Mouse (Mus musculus): ENCODE data around the gene Nat8f2. TPM values are rescaled to one million over a fixed set of nuclear protein-coding genes. Genes with fewer than 3 reads are reported as not detected.
"Not testable (repeated sequence)": the region's sequence is repeated elsewhere in the genome, so short reads cannot be mapped to it uniquely, and the experiment has no call there.

Nat8f2 gene
- polyA plus RNA-seq, 1 experiment from 2014 or later = not detected

- 51% methylated on average over 7 of the region's 8 CpGs for WGBS (ENCODE audit: insufficient replicate concordance)
- not testable (repeated sequence) for H3K4me2 ChIP-seq; H3K36me3 ChIP-seq; H3K27me3 ChIP-seq; H3K27ac ChIP-seq; H3K9ac ChIP-seq; DNase-seq; H3K9me3 ChIP-seq (replicated peaks); H3K4me3 ChIP-seq (replicated peaks); ATAC-seq (ENCODE audit: low read depth); H3K4me1 ChIP-seq (replicated peaks)
These were observed 29.9 kb upstream of the Nat8f2 start for GRCm38 (mm10) chr6:85898596-85899475.

- H3K9me3 ChIP-seq (replicated peaks); H3K36me3 ChIP-seq; H3K4me1 ChIP-seq (replicated peaks); ATAC-seq (ENCODE audit: low read depth); DNase-seq; H3K4me2 ChIP-seq; H3K9ac ChIP-seq; H3K27ac ChIP-seq; H3K27me3 ChIP-seq; H3K4me3 ChIP-seq (replicated peaks): not testable (repeated sequence)
- WGBS (ENCODE audit: insufficient replicate concordance) = 57% methylated on average over 25 of the region's 25 CpGs
These were observed 26.2 kb upstream of the Nat8f2 start for GRCm38 (mm10) chr6:85895061-85895648.

- 73% methylated on average over 2 of the region's 2 CpGs for WGBS (ENCODE audit: insufficient replicate concordance)
- H3K27ac ChIP-seq = no peak overlapping the region
- H3K27me3 ChIP-seq = no peaks in the 10 kb centered on the region
- no peak overlapping the region for H3K4me3 ChIP-seq (replicated peaks)
- H3K9ac ChIP-seq = no peak overlapping the region
- H3K4me1 ChIP-seq (replicated peaks) = no peaks in the 10 kb centered on the region
- DNase-seq (no peak), ATAC-seq (ENCODE audit: low read depth) (no peak)
- H3K4me2 ChIP-seq = no peak overlapping the region
- H3K9me3 ChIP-seq (replicated peaks) = peaks cover 8% of the 10 kb centered on the region; the same call in 1 of the 2 replicates
- no peaks in the 10 kb centered on the region for H3K36me3 ChIP-seq
These were observed 20.0 kb upstream of the Nat8f2 start for GRCm38 (mm10) chr6:85888961-85889360.

DNA sequence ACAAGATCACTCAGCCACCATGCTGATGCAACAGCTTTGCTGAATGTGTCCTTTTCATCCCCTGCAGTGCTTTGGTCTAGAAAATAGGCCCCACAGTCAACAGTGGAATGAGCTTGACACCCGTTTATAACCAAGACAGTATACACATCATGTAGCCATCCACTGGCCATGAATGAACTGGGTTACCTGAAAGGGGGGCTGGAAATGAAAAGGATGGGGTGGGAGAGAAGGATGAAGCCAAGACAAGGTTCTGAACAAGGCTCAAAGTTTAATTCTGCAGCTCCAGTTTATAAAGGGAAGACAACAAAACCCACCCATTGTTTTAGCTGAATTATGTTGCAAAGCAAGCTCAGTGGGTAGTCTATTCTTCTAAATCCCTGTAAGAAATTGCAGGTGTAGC, 15.4 kb upstream of the Nat8f2 start:
- Histone ChIP-seq H3K9ac (no peak overlapping the region), H3K36me3 (no peaks in the 10 kb centered on the region), H3K4me3 (replicated peaks) (no peak overlapping the region), H3K27ac (no peak overlapping the region), H3K9me3 (replicated peaks) (peaks cover 17% of the 10 kb centered on the region), H3K4me1 (replicated peaks) (no peaks in the 10 kb centered on the region), H3K27me3 (no peaks in the 10 kb centered on the region), H3K4me2 (no peak overlapping the region)
- no peak for ATAC-seq (ENCODE audit: low read depth)
- 50% methylated on average over 1 of the region's 1 CpGs for WGBS (ENCODE audit: insufficient replicate concordance)
- DNase-seq = no peak

GRCm38 (mm10) chr6:85883246-85883645, 14.3 kb upstream of the Nat8f2 start:
- H3K36me3 ChIP-seq, H3K9ac ChIP-seq: not testable (repeated sequence)

GRCm38 (mm10) chr6:85867726-85868690, 950 bp downstream of the Nat8f2 start:
- no peak for DNase-seq

More at GRCm38 (mm10) chr6:85883246-85883645, 14.3 kb upstream of the Nat8f2 start:
- ATAC-seq (ENCODE audit: low read depth); H3K27me3 ChIP-seq; H3K4me1 ChIP-seq (replicated peaks); H3K4me3 ChIP-seq (replicated peaks); H3K27ac ChIP-seq; H3K4me2 ChIP-seq; DNase-seq: not testable (repeated sequence)
- H3K9me3 ChIP-seq (replicated peaks) = peaks cover 17% of the 10 kb centered on the region
- WGBS (ENCODE audit: insufficient replicate concordance) = 75% methylated on average over 9 of the region's 9 CpGs

DNA sequence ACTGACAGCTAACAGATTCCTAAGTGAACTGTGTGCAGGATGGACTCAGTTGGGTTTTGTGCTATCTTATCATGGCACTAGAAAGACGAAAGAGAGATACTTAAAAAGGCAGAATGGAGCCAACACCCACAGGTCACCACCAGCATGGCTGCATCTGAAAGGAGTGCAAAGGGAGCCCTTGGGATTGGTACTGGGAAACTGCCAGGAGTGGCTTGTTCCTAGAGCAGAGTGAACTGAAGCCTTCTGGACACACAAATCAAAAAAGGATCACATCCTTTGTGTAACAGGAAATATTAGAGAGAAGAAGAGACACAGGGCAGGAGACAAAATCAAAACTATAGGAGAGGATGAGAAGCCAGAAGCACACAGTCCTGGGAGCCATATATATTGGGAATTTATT, 2.0 kb downstream of the Nat8f2 start:
- not testable (repeated sequence) for DNase-seq; H3K4me3 ChIP-seq (replicated peaks); ATAC-seq (ENCODE audit: low read depth); H3K9me3 ChIP-seq (replicated peaks); H3K27me3 ChIP-seq; H3K27ac ChIP-seq; H3K36me3 ChIP-seq; H3K4me1 ChIP-seq (replicated peaks); H3K4me2 ChIP-seq; H3K9ac ChIP-seq
- 22% methylated on average over 1 of the region's 1 CpGs for WGBS (ENCODE audit: insufficient replicate concordance)

More at GRCm38 (mm10) chr6:85867726-85868690, 950 bp downstream of the Nat8f2 start:
- Histone ChIP-seq H3K4me2 (no peak overlapping the region), H3K4me1 (replicated peaks) (no peaks in the 10 kb centered on the region), H3K27me3 (no peaks in the 10 kb centered on the region), H3K9me3 (replicated peaks) (no peaks in the 10 kb centered on the region), H3K36me3 (no peaks in the 10 kb centered on the region), H3K27ac (no peak overlapping the region), H3K4me3 (replicated peaks) (no peak overlapping the region), H3K9ac (no peak overlapping the region)
- WGBS (ENCODE audit: insufficient replicate concordance) = 51% methylated on average over 8 of the region's 8 CpGs
- no peak for ATAC-seq (ENCODE audit: low read depth)

DNA sequence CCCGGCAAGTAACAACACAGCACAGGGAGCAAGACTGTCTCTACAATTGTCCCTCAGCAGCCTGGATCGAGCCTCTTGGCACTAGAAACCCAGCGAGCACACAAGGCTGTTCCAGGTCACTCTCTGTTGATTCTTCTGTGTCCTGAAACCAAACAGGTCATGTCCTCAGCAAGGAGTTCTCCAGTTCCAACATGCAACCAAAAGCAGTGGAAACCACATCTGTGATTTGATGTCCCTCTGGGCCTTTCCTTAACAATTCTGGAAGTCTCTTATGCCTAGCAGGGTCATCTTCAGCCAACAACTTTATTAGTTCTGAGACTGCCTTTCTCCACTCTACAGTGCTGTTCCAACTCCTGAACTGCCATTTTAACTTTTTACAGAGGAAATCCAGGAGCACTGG, 2.8 kb downstream of the Nat8f2 start:
- not testable (repeated sequence) for ATAC-seq (ENCODE audit: low read depth); H3K9me3 ChIP-seq (replicated peaks); H3K27ac ChIP-seq; DNase-seq; H3K9ac ChIP-seq; H3K36me3 ChIP-seq; H3K4me3 ChIP-seq (replicated peaks); H3K4me2 ChIP-seq; H3K27me3 ChIP-seq; H3K4me1 ChIP-seq (replicated peaks)
- WGBS (ENCODE audit: insufficient replicate concordance) = 57% methylated on average over 3 of the region's 3 CpGs

GRCm38 (mm10) chr6:85864900-85865639, 3.9 kb downstream of the Nat8f2 start:
- not testable (repeated sequence) for H3K27ac ChIP-seq; H3K4me2 ChIP-seq; H3K9ac ChIP-seq; H3K4me3 ChIP-seq (replicated peaks); ATAC-seq (ENCODE audit: low read depth); H3K4me1 ChIP-seq (replicated peaks); DNase-seq; H3K9me3 ChIP-seq (replicated peaks); H3K27me3 ChIP-seq; H3K36me3 ChIP-seq
- WGBS (ENCODE audit: insufficient replicate concordance) = 46% methylated on average over 6 of the region's 7 CpGs

- DNase-seq (no peak), ATAC-seq (ENCODE audit: low read depth) (no peak)
- no peaks in the 10 kb centered on the region for H3K9me3 ChIP-seq (replicated peaks)
- no peaks in the 10 kb centered on the region for H3K4me1 ChIP-seq (replicated peaks)
- H3K9ac ChIP-seq = no peak overlapping the region
- no peak overlapping the region for H3K4me3 ChIP-seq (replicated peaks)
- no peak overlapping the region for H3K4me2 ChIP-seq
- WGBS (ENCODE audit: insufficient replicate concordance) = 57% methylated on average over 2 of the region's 2 CpGs
- H3K27me3 ChIP-seq = no peaks in the 10 kb centered on the region; the same call in 1 of the 2 replicates
- no peak overlapping the region for H3K27ac ChIP-seq
- no peaks in the 10 kb centered on the region for H3K36me3 ChIP-seq
These were observed 5.1 kb downstream of the Nat8f2 start for GRCm38 (mm10) chr6:85863840-85864239.
